Mouse (Mus musculus) midbrain, embryonic 11.5 days (tissue): Measurements from ENCODE around the gene Grrp1. TPM values are rescaled to one million over a fixed set of nuclear protein-coding genes. Genes with fewer than 3 reads are reported as not detected.
A peak's percentile ranks its signal among the peaks of the same experiment; 100 is the strongest.

Experiments
- ATAC-seq: fragments of 200-750 bp; cut with Nextera tagmentation; 2 replicates; pipeline ENCODE4 v1.8.0; 2017; ENCODE audit warnings: moderate TSS enrichment, moderate library complexity; ENCODE audit not compliant: low FRiP score
- DNase-seq: peaks from one replicate; pipeline ENCODE4 v3.0.0; 2015; ENCODE audit warnings: low spot score; ENCODE audit errors: missing footprints
- H3K27ac ChIP-seq: fragments of 300-500 bp; sonication (generic); 2 replicates; pipeline ENCODE4 v1.5.1; 2014; ENCODE audit warnings: low read depth, low read length
- H3K27me3 ChIP-seq: fragments of 300-500 bp; sonication (generic); 2 replicates; pipeline ENCODE4 v1.6.1; 2014; ENCODE audit warnings: mild to moderate bottlenecking, low read length, moderate library complexity, mixed read lengths; ENCODE audit not compliant: control insufficient read depth, insufficient read depth
- H3K36me3 ChIP-seq: fragments of 300-500 bp; sonication (generic); 2 replicates; pipeline ENCODE4 v1.6.1; 2014; ENCODE audit warnings: mild to moderate bottlenecking, low read length, moderate library complexity, mixed read lengths; ENCODE audit not compliant: control insufficient read depth, insufficient read depth
- H3K4me1 ChIP-seq: fragments of 300-500 bp; sonication (generic); 2 replicates; pipeline ENCODE4 v1.6.1; 2014; ENCODE audit warnings: low read length; ENCODE audit not compliant: control insufficient read depth, insufficient read depth
- H3K4me2 ChIP-seq: fragments of 300-500 bp; sonication (generic); 2 replicates; pipeline ENCODE4 v1.6.1; 2014; ENCODE audit warnings: mild to moderate bottlenecking, moderate library complexity
- H3K4me3 ChIP-seq: fragments of 300-500 bp; sonication (generic); 2 replicates; pipeline ENCODE4 v1.5.1; 2014; ENCODE audit warnings: low read depth, low read length
- H3K9ac ChIP-seq: fragments of 300-500 bp; sonication (generic); 2 replicates; pipeline ENCODE4 v1.6.1; 2014; ENCODE audit warnings: low read length
- H3K9me3 ChIP-seq: fragments of 300-500 bp; sonication (generic); 2 replicates; pipeline ENCODE4 v1.6.1; 2016; ENCODE audit warnings: low read length; ENCODE audit not compliant: control insufficient read depth
- WGBS: fragments of 180-500 bp; shearing (Covaris S2); extraction: QIAGEN DNeasy Blood & Tissue Kit; methylation state at CpG from one replicate; pipeline ENCODE4 v1.1.7; 2014; 5-methylcytosine and 5-hydroxymethylcytosine counted together
- polyA plus RNA-seq: library from polyadenylated mRNA; unstranded; fragments of >200 nt; fragmentation: Nextera tagmentation; extraction: Ambion mirVana; gene quantifications from 2 replicates; pipeline ENCODE4 v1.2.1, GENCODE M21; 2014

Grrp1 gene
- polyA plus RNA-seq, 1 experiment from 2014 or later = 5.1 TPM

DNA sequence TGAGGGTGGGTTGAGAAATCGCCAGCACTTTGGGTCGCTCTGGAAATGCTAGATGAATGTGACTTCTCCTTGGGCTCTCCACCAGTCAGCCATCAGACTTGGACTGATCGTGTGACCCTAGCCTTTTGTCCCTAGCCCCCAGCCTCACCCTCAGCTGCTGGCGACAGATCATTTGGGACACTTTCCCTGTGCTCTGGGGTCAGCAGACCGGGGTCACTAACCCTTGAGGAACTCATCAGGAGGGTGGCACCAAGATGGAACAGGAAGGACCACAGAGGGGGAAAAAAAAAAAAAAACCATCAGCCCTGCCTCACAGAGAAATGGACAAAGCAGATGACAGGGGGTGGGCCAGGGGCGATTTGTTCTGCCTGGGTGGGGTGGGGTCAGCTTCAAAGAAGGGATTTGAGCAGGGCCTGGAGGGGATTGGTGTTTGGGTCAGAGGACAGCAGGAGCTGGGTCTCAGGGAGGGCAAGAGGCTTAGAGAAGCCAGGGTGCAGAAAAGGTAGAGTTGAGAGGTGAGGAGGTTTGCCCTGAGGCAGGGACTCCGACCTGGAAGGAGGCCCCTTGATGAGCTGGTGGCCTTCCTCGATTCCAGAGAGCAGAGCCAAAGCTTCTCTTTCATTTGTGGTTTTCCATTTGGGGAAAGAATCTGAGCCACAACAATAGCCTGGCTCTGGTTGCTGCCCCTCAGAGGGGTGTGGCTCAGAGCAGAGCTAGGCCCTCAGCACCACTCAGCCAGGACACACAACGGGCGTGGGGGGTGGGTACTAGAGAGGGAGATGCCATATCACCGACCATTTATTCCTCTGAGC lies 3.5 kb upstream of the Grrp1 start:
- H3K36me3 ChIP-seq = no peaks in the 10 kb centered on the region
- H3K9me3 ChIP-seq = no peaks in the 10 kb centered on the region
- 0 out of 2 replicates have a peak, but pooled peaks have one; percentile 28 for ATAC-seq
- peak; percentile 92 for DNase-seq
- peaks cover 17% of the 10 kb centered on the region for H3K27me3 ChIP-seq
- peaks cover 38% of the 10 kb centered on the region for H3K4me1 ChIP-seq
- WGBS = 4% methylated on average over 11 of the region's 11 CpGs
- no peak overlapping the region for H3K4me2 ChIP-seq
- no peak overlapping the region for H3K27ac ChIP-seq
- no peak overlapping the region for H3K4me3 ChIP-seq
- 0 out of 2 replicates have a peak overlapping the region, but pooled peaks have one; percentile 2 for H3K9ac ChIP-seq

DNA sequence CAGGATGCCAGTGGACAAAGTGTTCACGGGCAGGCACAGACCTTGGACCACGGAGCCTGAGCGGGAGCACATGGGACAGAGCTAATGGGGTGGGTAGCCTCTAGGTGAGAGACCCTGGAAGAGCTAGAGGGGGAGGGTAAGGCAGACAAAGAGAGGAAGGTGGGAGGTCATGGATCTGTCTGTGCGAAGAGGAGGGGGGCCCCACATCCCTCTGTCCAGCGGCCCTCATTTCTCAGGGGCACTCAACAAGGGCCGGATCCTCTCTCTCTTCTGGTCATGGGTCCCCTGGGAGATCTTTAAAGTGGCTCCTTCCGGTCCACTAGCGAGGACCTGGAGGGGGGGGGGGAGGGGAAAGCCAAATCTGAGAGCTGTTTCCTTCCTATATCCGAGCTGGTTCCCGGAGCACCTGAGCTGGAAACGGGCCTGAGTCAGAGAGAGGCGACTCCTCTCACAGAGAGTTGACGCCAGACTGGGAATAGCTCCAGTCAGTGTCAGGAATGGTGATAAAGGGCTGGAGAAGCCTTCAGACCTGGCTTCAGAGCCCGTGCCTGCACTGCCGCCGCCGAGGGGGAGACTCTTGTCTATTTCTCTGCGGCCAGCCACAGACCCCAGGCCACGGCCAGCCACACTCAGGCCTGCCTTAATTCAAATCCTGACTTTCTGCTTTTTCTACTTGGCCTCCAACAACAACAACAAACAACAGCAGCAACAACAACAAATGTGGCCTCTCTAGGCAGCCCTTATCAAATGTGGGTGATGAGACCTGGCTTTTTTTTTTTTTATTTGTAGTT lies 2.7 kb upstream of the Grrp1 start:
- H3K9ac ChIP-seq = peak overlapping the region; percentile 44; the same call in 1 of the 2 replicates
- 0 out of 2 replicates have a peak, but pooled peaks have one; percentile 18 for ATAC-seq

DNA sequence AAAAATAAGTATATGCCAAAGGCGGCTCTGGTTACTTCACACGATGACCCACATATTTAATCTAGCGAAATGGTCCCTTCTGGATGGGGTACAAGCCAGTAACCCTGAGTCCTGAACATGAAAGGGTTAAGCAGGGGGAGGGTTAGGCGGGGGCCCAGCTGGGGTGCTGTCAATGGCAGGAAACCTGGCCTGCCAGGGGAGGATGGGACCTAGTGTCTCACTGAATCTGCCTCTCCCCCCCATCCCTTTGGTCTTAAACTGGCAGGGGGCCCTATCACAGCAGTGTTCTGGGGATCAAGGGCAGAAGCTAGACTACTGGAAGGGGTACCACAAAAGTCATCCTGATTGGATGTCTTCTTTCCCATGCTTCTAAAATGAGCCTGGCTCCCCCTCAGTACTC lies 1.9 kb upstream of the Grrp1 start:
- no peak for ATAC-seq
- Histone ChIP-seq H3K4me3 (no peak overlapping the region), H3K27ac (no peak overlapping the region), H3K27me3 (peaks cover 33% of the 10 kb centered on the region), H3K4me1 (peaks cover 50% of the 10 kb centered on the region), H3K9ac (no peak overlapping the region), H3K9me3 (no peaks in the 10 kb centered on the region), H3K36me3 (no peaks in the 10 kb centered on the region), H3K4me2 (peak overlapping the region; percentile 17; the same call in 1 of the 2 replicates)
- 12% methylated on average over 4 of the region's 4 CpGs for WGBS
- DNase-seq = peak; percentile 89

More for the DNA sequence above, 2.7 kb upstream of the Grrp1 start:
- peaks cover 25% of the 10 kb centered on the region for H3K27me3 ChIP-seq
- H3K9me3 ChIP-seq = no peaks in the 10 kb centered on the region
- no peak overlapping the region for H3K4me3 ChIP-seq
- WGBS = 3% methylated on average over 19 of the region's 19 CpGs
- H3K4me1 ChIP-seq = peaks cover 43% of the 10 kb centered on the region
- H3K27ac ChIP-seq = no peak overlapping the region
- DNase-seq = peak; percentile 92
- peak overlapping the region; percentile 17 for H3K4me2 ChIP-seq
- no peaks in the 10 kb centered on the region for H3K36me3 ChIP-seq

DNA sequence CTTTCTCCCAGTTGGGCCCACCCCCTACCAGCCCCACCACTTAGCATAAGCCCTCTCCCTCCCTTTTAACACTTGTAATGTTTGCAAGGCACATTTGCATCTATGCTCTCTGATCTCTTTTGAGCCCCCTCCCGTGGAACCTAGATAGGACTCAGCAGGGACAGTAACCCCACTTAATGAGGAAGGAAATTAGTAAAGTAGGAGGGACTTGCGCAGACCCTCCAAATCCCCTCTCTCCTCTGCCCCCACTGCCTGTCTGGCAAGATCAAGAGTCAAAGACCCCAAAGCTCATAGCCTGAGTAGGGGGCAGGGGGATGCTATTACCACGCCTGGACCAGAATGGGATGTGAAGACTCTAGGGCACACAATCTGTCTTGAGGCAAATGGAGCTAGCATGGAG lies 929 bp upstream of the Grrp1 start:
- H3K4me1 ChIP-seq = peaks cover 60% of the 10 kb centered on the region
- H3K27me3 ChIP-seq = peaks cover 43% of the 10 kb centered on the region
- DNase-seq (peak; percentile 81), ATAC-seq (no peak)
- H3K36me3 ChIP-seq = no peaks in the 10 kb centered on the region
- H3K4me2 ChIP-seq = no peak overlapping the region
- no peak overlapping the region for H3K4me3 ChIP-seq
- no peaks in the 10 kb centered on the region for H3K9me3 ChIP-seq
- WGBS = 3% methylated on average over 3 of the region's 3 CpGs
- no peak overlapping the region for H3K9ac ChIP-seq
- H3K27ac ChIP-seq = no peak overlapping the region

DNA sequence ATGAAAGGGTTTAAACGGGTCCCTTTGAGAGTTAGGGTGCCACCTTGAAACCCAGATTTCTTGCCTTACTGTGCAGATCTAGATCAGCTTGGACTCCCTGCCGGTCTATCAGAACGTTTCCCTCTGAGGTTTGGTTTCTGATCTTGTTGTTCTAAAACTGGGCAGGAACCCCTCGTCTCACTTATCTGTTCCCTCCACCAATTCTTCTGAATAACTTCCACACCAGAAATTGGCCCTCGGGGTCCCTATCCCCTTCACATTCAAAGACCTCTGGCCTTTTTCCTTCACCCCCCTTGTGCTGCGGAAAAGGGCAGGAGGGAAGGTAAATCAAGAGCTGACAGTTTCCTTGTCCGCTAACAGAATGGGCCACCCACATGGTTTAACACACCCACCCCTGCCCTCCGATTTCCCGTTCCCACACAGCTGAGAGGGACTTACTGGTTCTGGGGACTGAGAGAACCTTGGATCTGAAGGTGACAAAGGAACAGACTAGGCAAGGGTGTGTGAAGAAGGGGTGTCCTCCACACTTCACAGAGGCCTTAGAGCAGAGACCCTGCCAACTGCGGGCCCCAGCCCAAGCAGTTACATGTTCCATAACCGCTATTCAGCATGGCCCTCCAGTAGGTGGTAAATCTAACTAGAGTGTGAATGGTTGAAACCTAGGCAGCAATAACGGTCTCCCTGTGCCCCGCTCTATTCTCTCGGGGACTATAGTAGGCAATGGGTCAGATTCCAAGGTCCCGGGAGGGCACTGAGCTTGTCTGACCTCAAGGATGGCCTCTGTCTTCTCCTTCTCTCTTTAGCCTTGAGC lies 790 bp downstream of the Grrp1 start:
- 4% methylated on average over 15 of the region's 15 CpGs for WGBS

DNA sequence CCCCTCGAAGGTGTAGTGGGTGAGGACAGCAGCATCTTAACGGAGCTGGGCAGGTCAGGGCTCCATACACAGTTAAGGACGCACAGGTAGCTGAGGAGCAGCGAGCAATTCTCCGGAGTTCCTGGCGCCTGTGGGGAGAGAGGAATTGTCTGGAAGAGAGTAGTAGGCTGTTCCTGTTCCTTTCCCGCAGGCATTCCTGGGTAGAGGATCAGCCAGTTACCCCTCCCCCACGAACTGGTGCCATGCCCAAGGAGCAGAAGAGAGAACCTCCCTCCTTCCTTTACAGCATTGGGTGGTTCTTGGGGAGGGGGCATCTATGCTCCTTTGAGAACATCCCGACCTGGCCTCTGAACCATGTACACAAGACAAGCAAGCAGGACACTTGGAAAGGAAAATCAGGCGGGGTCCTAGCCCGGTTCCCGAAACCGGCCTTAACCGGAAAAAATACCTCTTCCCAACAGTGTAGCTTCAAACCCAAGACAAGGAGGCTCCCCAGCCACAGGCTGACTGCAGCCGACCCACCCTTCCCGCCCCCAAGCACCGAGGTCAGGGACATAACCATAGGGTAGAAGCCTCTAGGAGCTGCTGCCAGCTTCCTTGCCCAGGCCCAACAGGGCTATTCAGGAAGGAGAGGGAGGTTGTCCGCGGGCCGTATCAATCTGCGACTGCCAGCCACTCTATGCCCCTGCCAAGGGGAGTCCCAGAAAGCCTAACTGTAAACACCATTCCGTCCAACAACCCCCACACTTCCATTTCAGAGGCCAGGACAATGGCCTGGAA lies 1.6 kb downstream of the Grrp1 start:
- peak overlapping the region; percentile 78 for H3K4me2 ChIP-seq
- peaks cover 55% of the 10 kb centered on the region for H3K27me3 ChIP-seq
- 4% methylated on average over 22 of the region's 22 CpGs for WGBS
- H3K4me1 ChIP-seq = peaks cover 55% of the 10 kb centered on the region
- ATAC-seq (no peak), DNase-seq (peak; percentile 94)
- no peaks in the 10 kb centered on the region for H3K9me3 ChIP-seq
- H3K27ac ChIP-seq = no peak overlapping the region
- no peak overlapping the region; the same call in 1 of the 2 replicates for H3K9ac ChIP-seq
- peak overlapping the region; percentile 44; the same call in 1 of the 2 replicates for H3K4me3 ChIP-seq
- no peaks in the 10 kb centered on the region for H3K36me3 ChIP-seq

More for the DNA sequence above, 790 bp downstream of the Grrp1 start:
- Histone ChIP-seq H3K4me1 (peaks cover 62% of the 10 kb centered on the region), H3K36me3 (no peaks in the 10 kb centered on the region), H3K9ac (no peak overlapping the region), H3K9me3 (no peaks in the 10 kb centered on the region), H3K27ac (no peak overlapping the region), H3K27me3 (peaks cover 55% of the 10 kb centered on the region), H3K4me3 (no peak overlapping the region; the same call in 1 of the 2 replicates), H3K4me2 (peak overlapping the region; percentile 6; the same call in 1 of the 2 replicates)
- ATAC-seq (no peak), DNase-seq (peak; percentile 91)

DNA sequence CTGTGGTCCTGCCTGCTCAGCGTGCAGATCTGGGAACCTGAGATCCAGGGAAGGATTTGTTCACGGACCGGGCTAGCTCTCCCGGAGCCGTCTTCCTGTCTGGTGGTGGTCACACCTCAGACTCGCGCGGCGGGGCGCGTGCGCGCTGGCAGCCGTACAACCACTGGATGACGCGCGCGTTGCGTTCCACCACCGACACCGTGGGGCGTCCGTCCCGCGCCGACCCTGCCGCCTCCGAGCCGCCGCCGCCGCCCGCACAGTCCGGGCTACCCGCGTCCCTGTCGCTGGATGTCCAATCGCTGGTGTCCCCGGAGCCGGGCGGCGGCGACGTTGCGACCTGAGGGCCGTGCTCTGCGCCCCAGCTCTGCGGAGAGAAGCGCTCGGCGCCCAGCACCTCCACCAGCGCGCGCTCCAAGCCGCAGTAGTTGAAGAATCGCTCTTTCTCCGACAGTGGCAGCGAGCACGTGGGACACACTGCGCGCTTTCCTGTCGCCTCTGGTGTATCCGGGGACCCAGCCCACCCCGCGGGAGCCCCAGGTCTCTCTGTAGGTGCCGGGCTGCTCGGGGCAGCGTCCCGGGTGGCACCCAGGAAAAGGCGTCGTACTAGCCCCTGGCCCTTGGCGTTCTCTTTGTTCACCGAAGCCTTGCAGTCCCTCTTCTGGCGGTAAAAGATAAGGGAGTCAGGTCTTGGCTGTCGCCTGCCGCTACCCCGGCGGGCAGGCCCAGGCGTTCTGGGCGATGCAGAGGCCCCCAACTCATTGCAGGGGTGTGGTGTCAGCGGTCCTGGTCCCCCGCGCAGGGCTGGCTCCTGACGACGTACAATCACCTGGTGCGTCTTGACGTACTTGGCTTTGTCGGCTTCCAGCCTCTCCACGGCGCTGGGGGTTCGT lies 2.4 kb downstream of the Grrp1 start:
- WGBS = under 1% methylated on average over 91 of the region's 91 CpGs
- H3K4me1 ChIP-seq = peaks cover 47% of the 10 kb centered on the region

More for the DNA sequence above, 2.4 kb downstream of the Grrp1 start:
- Histone ChIP-seq H3K27me3 (peaks cover 55% of the 10 kb centered on the region), H3K9me3 (no peaks in the 10 kb centered on the region), H3K27ac (no peak overlapping the region; the same call in 1 of the 2 replicates), H3K4me3 (peak overlapping the region; percentile 44), H3K36me3 (no peaks in the 10 kb centered on the region), H3K9ac (peak overlapping the region; percentile 65), H3K4me2 (peak overlapping the region; percentile 78)
- DNase-seq (peak; percentile 96), ATAC-seq (peak; percentile 7; the same call in 1 of the 2 replicates)
